ENCODE assay signal across 30 mouse cellular contexts in genomic region chr7:39841988-39842387, GRCm38 (mm10).
"Had no signal": no experiment of that assay in that cellular context is flagged by ENCODE, and none has a peak within 500 bp of the region (broad histone marks: within the 10 kb centered on the region; RNA-seq: fewer than 3 reads in every experiment).

No protein-coding gene starts in this region.

- H3K4me3 ChIP-seq: left cerebral cortex, adult 2 months; limb, embryonic 10.5 days; limb, embryonic 12.5 days; limb, embryonic 13.5 days; limb, embryonic 15.5 days; liver, embryonic 12.5 days; liver, embryonic 13.5 days; liver, embryonic 15.5 days; lung, embryonic 15.5 days; megakaryocyte, embryonic 14.5 days; midbrain, embryonic 10.5 days; midbrain, embryonic 12.5 days; midbrain, embryonic 13.5 days; midbrain, embryonic 15.5 days; myocyte; neural tube, embryonic 12.5 days had no signal

- H3K36me3 ChIP-seq: limb, embryonic 10.5 days; limb, embryonic 12.5 days; limb, embryonic 13.5 days; limb, embryonic 15.5 days; liver, embryonic 12.5 days; liver, embryonic 13.5 days; liver, embryonic 15.5 days; lung, embryonic 15.5 days; midbrain, embryonic 10.5 days; midbrain, embryonic 12.5 days; midbrain, embryonic 13.5 days; midbrain, embryonic 15.5 days; neural tube, embryonic 12.5 days had no signal

- H3K4me1 ChIP-seq: limb, embryonic 10.5 days; limb, embryonic 12.5 days; limb, embryonic 13.5 days; limb, embryonic 15.5 days; liver, embryonic 12.5 days; liver, embryonic 13.5 days; liver, embryonic 15.5 days; lung, embryonic 15.5 days; megakaryocyte, embryonic 14.5 days; midbrain, embryonic 10.5 days; midbrain, embryonic 12.5 days; midbrain, embryonic 13.5 days; midbrain, embryonic 15.5 days; neural tube, embryonic 12.5 days had no signal

- H3K4me2 ChIP-seq: limb, embryonic 12.5 days; limb, embryonic 13.5 days; limb, embryonic 15.5 days; liver, embryonic 12.5 days; liver, embryonic 13.5 days; liver, embryonic 15.5 days; lung, embryonic 14.5 days; lung, embryonic 15.5 days; midbrain, embryonic 11.5 days; midbrain, embryonic 12.5 days; midbrain, embryonic 13.5 days; midbrain, embryonic 15.5 days; neural tube, embryonic 12.5 days had no signal

- DNase-seq: left cerebral cortex, postnatal 4 days; liver; liver, embryonic 13.5 days; liver, postnatal 0 days; lung, adult 18-20 months; lung, adult 2 months; lung, embryonic 14.5 days; lung, postnatal 10 days; lung, postnatal 14 days; lung, postnatal 4 days; midbrain, embryonic 14.5 days had no signal

- H3K27ac ChIP-seq: left cerebral cortex, adult 2 months; limb, embryonic 10.5 days; limb, embryonic 12.5 days; limb, embryonic 13.5 days; limb, embryonic 15.5 days; liver, embryonic 12.5 days; liver, embryonic 13.5 days; liver, embryonic 14.5 days; liver, embryonic 15.5 days; lung, embryonic 15.5 days; macrophage; midbrain, embryonic 10.5 days; midbrain, embryonic 12.5 days; midbrain, embryonic 13.5 days; midbrain, embryonic 15.5 days; neural tube, embryonic 12.5 days had no signal

- H3K27me3 ChIP-seq: limb, embryonic 12.5 days; limb, embryonic 13.5 days; limb, embryonic 15.5 days; liver, embryonic 12.5 days; liver, embryonic 13.5 days; liver, embryonic 15.5 days; lung, embryonic 15.5 days; megakaryocyte, embryonic 14.5 days; midbrain, embryonic 12.5 days; midbrain, embryonic 13.5 days; midbrain, embryonic 15.5 days; neural tube, embryonic 12.5 days had no signal

- ATAC-seq: liver, embryonic 12.5 days; liver, postnatal 0 days; midbrain, embryonic 13.5 days; midbrain, embryonic 15.5 days; midbrain, embryonic 16.5 days had no signal

- H3K9me3 ChIP-seq: limb, embryonic 10.5 days; limb, embryonic 12.5 days; limb, embryonic 13.5 days; limb, embryonic 15.5 days; liver, embryonic 12.5 days; liver, embryonic 13.5 days; liver, embryonic 15.5 days; lung, embryonic 15.5 days; midbrain, embryonic 10.5 days; midbrain, embryonic 12.5 days; midbrain, embryonic 13.5 days; midbrain, embryonic 15.5 days; neural tube, embryonic 12.5 days had no signal

- H3K9ac ChIP-seq: limb, embryonic 12.5 days; limb, embryonic 13.5 days; limb, embryonic 15.5 days; liver, embryonic 12.5 days; liver, embryonic 13.5 days; liver, embryonic 14.5 days; liver, embryonic 15.5 days; liver, postnatal 0 days; lung, embryonic 14.5 days; lung, embryonic 15.5 days; midbrain, embryonic 12.5 days; midbrain, embryonic 13.5 days; midbrain, embryonic 15.5 days; neural tube, embryonic 12.5 days had no signal
